Mouse (Mus musculus): ENCODE data around the gene Taok3.

Gene Taok3

GRCm38 (mm10) chr5:117119777-117120488 is at the start of gene Taok3:
TSS of gene Taok3 (plus strand) at chr5:117120129.
- peak; percentile 100 for DNase-seq (ENCODE audit: low spot score)

GRCm38 (mm10) chr5:117087718-117088117 is 32.2 kb upstream of the Taok3 start:
- no peak for DNase-seq (ENCODE audit: low spot score)

GRCm38 (mm10) chr5:117089147-117089546 is 30.8 kb upstream of the Taok3 start:
- DNase-seq (ENCODE audit: low spot score), result no peak

- no peak for DNase-seq (ENCODE audit: low spot score)
Observed at GRCm38 (mm10) chr5:117089786-117090185, 30.1 kb upstream of the Taok3 start.

GRCm38 (mm10) chr5:117094431-117094830 is 25.5 kb upstream of the Taok3 start:
- DNase-seq (ENCODE audit: low spot score), result no peak

- no peak for DNase-seq (ENCODE audit: low spot score)
Observed at GRCm38 (mm10) chr5:117096716-117097115, 23.2 kb upstream of the Taok3 start.

- DNase-seq (ENCODE audit: low spot score), result no peak
Observed at GRCm38 (mm10) chr5:117099008-117099407, 20.9 kb upstream of the Taok3 start.

- no peak for DNase-seq (ENCODE audit: low spot score)
Observed at GRCm38 (mm10) chr5:117099742-117100141, 20.2 kb upstream of the Taok3 start.

GRCm38 (mm10) chr5:117103194-117103929 is 16.6 kb upstream of the Taok3 start:
- no peak for DNase-seq (ENCODE audit: low spot score)

GRCm38 (mm10) chr5:117104329-117104728 is 15.6 kb upstream of the Taok3 start:
- no peak for DNase-seq (ENCODE audit: low spot score)

GRCm38 (mm10) chr5:117105761-117106160 is 14.2 kb upstream of the Taok3 start:
- no peak for DNase-seq (ENCODE audit: low spot score)

GRCm38 (mm10) chr5:117108292-117108691 is 11.6 kb upstream of the Taok3 start:
- DNase-seq (ENCODE audit: low spot score), result no peak

- no peak for DNase-seq (ENCODE audit: low spot score)
Observed at GRCm38 (mm10) chr5:117108731-117109130, 11.2 kb upstream of the Taok3 start.

- no peak for DNase-seq (ENCODE audit: low spot score)
Observed at GRCm38 (mm10) chr5:117109522-117109921, 10.4 kb upstream of the Taok3 start.

GRCm38 (mm10) chr5:117111064-117111773 is 8.7 kb upstream of the Taok3 start:
- DNase-seq (ENCODE audit: low spot score), result no peak

GRCm38 (mm10) chr5:117111774-117112112 is 8.2 kb upstream of the Taok3 start:
- DNase-seq (ENCODE audit: low spot score), result no peak

- DNase-seq (ENCODE audit: low spot score), result no peak
Observed at GRCm38 (mm10) chr5:117113330-117113729, 6.6 kb upstream of the Taok3 start.

GRCm38 (mm10) chr5:117114581-117115192 is 5.2 kb upstream of the Taok3 start:
- DNase-seq (ENCODE audit: low spot score), result no peak

- peak; percentile 53 for DNase-seq (ENCODE audit: low spot score)
Observed at GRCm38 (mm10) chr5:117115193-117115767, 4.6 kb upstream of the Taok3 start.

GRCm38 (mm10) chr5:117115836-117116366 is 4.0 kb upstream of the Taok3 start, which contains the start of gene Suds3:
TSS of gene Suds3 (minus strand) at chr5:117116113.
- DNase-seq (ENCODE audit: low spot score), result peak; percentile 92

- no peak for DNase-seq (ENCODE audit: low spot score)
Observed at GRCm38 (mm10) chr5:117116660-117117059, 3.3 kb upstream of the Taok3 start.

GRCm38 (mm10) chr5:117117241-117117640 is 2.7 kb upstream of the Taok3 start:
- DNase-seq (ENCODE audit: low spot score), result no peak

Measured in testis, postnatal 14 days (tissue).